Mouse (Mus musculus): Measurements from ENCODE around the gene Iqschfp. TPM values are rescaled to one million over a fixed set of nuclear protein-coding genes. Genes with fewer than 3 reads are reported as not detected.

Iqschfp gene
- polyA plus RNA-seq, 1 experiment from 2014 or later: 2.5 TPM

GRCm38 (mm10) chr3:68542944-68543501 lies 651.0 kb downstream of the Iqschfp start:
- H3K9me3 ChIP-seq: no peaks in the 10 kb centered on the region
- H3K27ac ChIP-seq: no peak overlapping the region
- peak; percentile 84 for ATAC-seq (ENCODE audit: low FRiP score)
- 0 out of 2 replicates have a peak, but pooled peaks cover 3% of the 10 kb centered on the region for H3K27me3 ChIP-seq
- H3K4me2 ChIP-seq: peak overlapping the region; percentile 47
- H3K4me3 ChIP-seq (replicated peaks): peak overlapping the region; percentile 25
- H3K9ac ChIP-seq: no peak overlapping the region
- H3K36me3 ChIP-seq (replicated peaks): no peaks in the 10 kb centered on the region
- H3K4me1 ChIP-seq: peaks cover 19% of the 10 kb centered on the region
- 4% methylated on average over 7 of the region's 7 CpGs for WGBS

- peak; percentile 33; the same call in 1 of the 2 replicates for ATAC-seq (ENCODE audit: low FRiP score)
- WGBS: 69% methylated on average over 7 of the region's 7 CpGs
- Histone ChIP-seq H3K27ac (no peak overlapping the region), H3K4me2 (no peak overlapping the region), H3K4me1 (peaks cover 19% of the 10 kb centered on the region), H3K36me3 (replicated peaks) (no peaks in the 10 kb centered on the region), H3K9me3 (no peaks in the 10 kb centered on the region), H3K9ac (no peak overlapping the region), H3K4me3 (replicated peaks) (no peak overlapping the region), H3K27me3 (0 out of 2 replicates have a peak, but pooled peaks cover 3% of the 10 kb centered on the region)
Measured at GRCm38 (mm10) chr3:68544811-68545210, 652.8 kb downstream of the Iqschfp start.

GRCm38 (mm10) chr3:68545898-68546297 lies 653.9 kb downstream of the Iqschfp start:
- no peak overlapping the region for H3K4me2 ChIP-seq
- no peaks in the 10 kb centered on the region for H3K9me3 ChIP-seq
- no peak overlapping the region for H3K4me3 ChIP-seq (replicated peaks)
- H3K27me3 ChIP-seq: 0 out of 2 replicates have a peak, but pooled peaks cover 3% of the 10 kb centered on the region
- no peak overlapping the region for H3K9ac ChIP-seq
- no peak for ATAC-seq (ENCODE audit: low FRiP score)
- peaks cover 21% of the 10 kb centered on the region for H3K4me1 ChIP-seq
- 34% methylated on average over 6 of the region's 6 CpGs for WGBS
- H3K36me3 ChIP-seq (replicated peaks): no peaks in the 10 kb centered on the region
- no peak overlapping the region for H3K27ac ChIP-seq

- no peaks in the 10 kb centered on the region for H3K36me3 ChIP-seq (replicated peaks)
- no peak overlapping the region for H3K9ac ChIP-seq
- H3K4me1 ChIP-seq: 0 out of 2 replicates have a peak, but pooled peaks cover 2% of the 10 kb centered on the region
- WGBS: 85% methylated on average over 4 of the region's 4 CpGs
- H3K9me3 ChIP-seq: no peaks in the 10 kb centered on the region
- H3K27me3 ChIP-seq: no peaks in the 10 kb centered on the region
- ATAC-seq (ENCODE audit: low FRiP score): no peak
- H3K27ac ChIP-seq: no peak overlapping the region
- no peak overlapping the region for H3K4me2 ChIP-seq
- H3K4me3 ChIP-seq (replicated peaks): no peak overlapping the region
Measured at GRCm38 (mm10) chr3:68555087-68555662, 663.1 kb downstream of the Iqschfp start.

GRCm38 (mm10) chr3:68556891-68557290 lies 664.9 kb downstream of the Iqschfp start:
- H3K4me1 ChIP-seq: no peaks in the 10 kb centered on the region
- no peak for ATAC-seq (ENCODE audit: low FRiP score)
- no peak overlapping the region for H3K4me2 ChIP-seq
- no peaks in the 10 kb centered on the region for H3K9me3 ChIP-seq
- no peaks in the 10 kb centered on the region for H3K27me3 ChIP-seq
- no peak overlapping the region for H3K27ac ChIP-seq
- no peak overlapping the region for H3K4me3 ChIP-seq (replicated peaks)
- no peak overlapping the region for H3K9ac ChIP-seq
- H3K36me3 ChIP-seq (replicated peaks): no peaks in the 10 kb centered on the region
- 92% methylated on average over 9 of the region's 9 CpGs for WGBS

GRCm38 (mm10) chr3:68558744-68559143 lies 666.7 kb downstream of the Iqschfp start:
- Histone ChIP-seq H3K4me3 (replicated peaks) (no peak overlapping the region), H3K27ac (no peak overlapping the region), H3K27me3 (no peaks in the 10 kb centered on the region), H3K4me1 (no peaks in the 10 kb centered on the region), H3K4me2 (no peak overlapping the region), H3K9ac (no peak overlapping the region), H3K9me3 (no peaks in the 10 kb centered on the region), H3K36me3 (replicated peaks) (no peaks in the 10 kb centered on the region)
- ATAC-seq (ENCODE audit: low FRiP score): no peak
- 92% methylated on average over 6 of the region's 6 CpGs for WGBS

GRCm38 (mm10) chr3:68560057-68560456 lies 668.0 kb downstream of the Iqschfp start:
- no peak overlapping the region for H3K4me3 ChIP-seq (replicated peaks)
- H3K9ac ChIP-seq: no peak overlapping the region
- no peak for ATAC-seq (ENCODE audit: low FRiP score)
- H3K27me3 ChIP-seq: no peaks in the 10 kb centered on the region
- no peaks in the 10 kb centered on the region for H3K36me3 ChIP-seq (replicated peaks)
- H3K4me2 ChIP-seq: no peak overlapping the region
- H3K4me1 ChIP-seq: peaks cover 9% of the 10 kb centered on the region
- H3K9me3 ChIP-seq: no peaks in the 10 kb centered on the region
- no peak overlapping the region for H3K27ac ChIP-seq
- 80% methylated on average over 5 of the region's 5 CpGs for WGBS

- Histone ChIP-seq H3K27ac (no peak overlapping the region), H3K4me1 (peaks cover 18% of the 10 kb centered on the region), H3K4me3 (replicated peaks) (no peak overlapping the region), H3K4me2 (no peak overlapping the region), H3K9me3 (no peaks in the 10 kb centered on the region), H3K36me3 (replicated peaks) (no peaks in the 10 kb centered on the region), H3K9ac (no peak overlapping the region), H3K27me3 (no peaks in the 10 kb centered on the region)
- ATAC-seq (ENCODE audit: low FRiP score): no peak
- WGBS: 65% methylated on average over 2 of the region's 2 CpGs
Measured at GRCm38 (mm10) chr3:68562838-68563237, 670.8 kb downstream of the Iqschfp start.

GRCm38 (mm10) chr3:68563922-68564321 lies 671.9 kb downstream of the Iqschfp start:
- Histone ChIP-seq H3K9me3 (no peaks in the 10 kb centered on the region), H3K27me3 (no peaks in the 10 kb centered on the region), H3K27ac (no peak overlapping the region), H3K4me3 (replicated peaks) (no peak overlapping the region), H3K4me1 (peaks cover 21% of the 10 kb centered on the region), H3K9ac (no peak overlapping the region), H3K36me3 (replicated peaks) (no peaks in the 10 kb centered on the region), H3K4me2 (no peak overlapping the region)
- WGBS: 73% methylated on average over 8 of the region's 8 CpGs
- ATAC-seq (ENCODE audit: low FRiP score): no peak

GRCm38 (mm10) chr3:68564978-68565674 lies 673.1 kb downstream of the Iqschfp start:
- no peak overlapping the region for H3K4me2 ChIP-seq
- 50% methylated on average over 10 of the region's 10 CpGs for WGBS
- no peak for ATAC-seq (ENCODE audit: low FRiP score)
- no peaks in the 10 kb centered on the region for H3K9me3 ChIP-seq
- no peak overlapping the region for H3K27ac ChIP-seq
- no peaks in the 10 kb centered on the region for H3K36me3 ChIP-seq (replicated peaks)
- H3K9ac ChIP-seq: no peak overlapping the region
- peaks cover 21% of the 10 kb centered on the region for H3K4me1 ChIP-seq
- no peak overlapping the region for H3K4me3 ChIP-seq (replicated peaks)
- no peaks in the 10 kb centered on the region for H3K27me3 ChIP-seq

GRCm38 (mm10) chr3:68565675-68566055 lies 673.6 kb downstream of the Iqschfp start:
- Histone ChIP-seq H3K4me3 (replicated peaks) (no peak overlapping the region), H3K4me2 (no peak overlapping the region), H3K27me3 (no peaks in the 10 kb centered on the region), H3K4me1 (peaks cover 21% of the 10 kb centered on the region), H3K36me3 (replicated peaks) (no peaks in the 10 kb centered on the region), H3K9ac (no peak overlapping the region), H3K27ac (no peak overlapping the region), H3K9me3 (no peaks in the 10 kb centered on the region)
- WGBS: 46% methylated on average over 4 of the region's 4 CpGs
- ATAC-seq (ENCODE audit: low FRiP score): no peak; the same call in 1 of the 2 replicates

GRCm38 (mm10) chr3:68567581-68567980 lies 675.5 kb downstream of the Iqschfp start:
- WGBS: 85% methylated on average over 7 of the region's 7 CpGs
- H3K4me2 ChIP-seq: no peak overlapping the region
- no peak overlapping the region for H3K9ac ChIP-seq
- no peaks in the 10 kb centered on the region for H3K27me3 ChIP-seq
- no peak overlapping the region for H3K4me3 ChIP-seq (replicated peaks)
- no peaks in the 10 kb centered on the region for H3K36me3 ChIP-seq (replicated peaks)
- ATAC-seq (ENCODE audit: low FRiP score): no peak
- no peaks in the 10 kb centered on the region for H3K9me3 ChIP-seq
- H3K4me1 ChIP-seq: peaks cover 27% of the 10 kb centered on the region
- H3K27ac ChIP-seq: no peak overlapping the region
